Mouse (Mus musculus): ENCODE results near the gene Adamtsl1.

- TF ChIP-seq POLR2A (IDR thresholded peaks at IDR 0.05; ENCODE audit: low read depth, low read length) (no peak), CTCF (IDR thresholded peaks at IDR 0.05; ENCODE audit: extremely low read depth, insufficient read depth, insufficient read length, insufficient replicate concordance) (no peak)
Observed at GRCm38 (mm10) chr4:86029486-86029885, 515.5 kb downstream of the Adamtsl1 start.

All from spleen, adult 2 months (tissue).